Mouse (Mus musculus): ENCODE results near the gene Gm11569. TPM values are rescaled to one million over a fixed set of nuclear protein-coding genes. Genes with fewer than 3 reads are reported as not detected.
"Not testable (repeated sequence)": the region's sequence is repeated elsewhere in the genome, so short reads cannot be mapped to it uniquely, and the experiment has no call there.

Gm11569 gene
- polyA plus RNA-seq, 1 experiment = not detected

DNA sequence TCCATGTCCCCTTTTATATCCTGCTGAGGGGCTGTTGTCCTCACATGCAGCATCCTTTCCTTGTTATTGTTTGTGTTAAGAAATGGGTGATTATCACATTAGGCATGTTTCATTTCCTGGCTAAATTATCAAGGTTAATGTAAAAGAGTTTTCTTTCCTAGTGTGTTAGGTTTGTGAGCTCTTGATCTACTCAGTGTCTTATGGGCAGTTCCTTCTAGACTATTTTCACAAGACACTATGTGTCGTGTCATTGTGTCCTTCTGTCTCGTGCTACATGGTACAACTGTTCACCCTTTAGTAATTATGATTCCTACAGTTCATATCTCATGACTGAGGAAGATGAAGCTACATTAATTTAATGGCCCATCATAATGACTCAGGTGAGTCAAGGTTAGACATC, 5.4 kb downstream of the Gm11569 start, which contains the start of gene Gm11596:
Gene Gm11596 (minus strand): TSS at position 101 of the 400 bp plus-strand sequence.
- Histone ChIP-seq H3K9me3 (replicated peaks; ENCODE audit: control insufficient read depth, insufficient read depth, low read length, poor library complexity, severe bottlenecking) (no peaks in the 10 kb centered on the region), H3K27me3 (ENCODE audit: control insufficient read depth, insufficient read depth, low read length, poor library complexity, severe bottlenecking) (no peaks in the 10 kb centered on the region; the same call in 1 of the 2 replicates), H3K9ac (ENCODE audit: low read depth, poor library complexity, severe bottlenecking) (no peak within 1 kb of the TSS), H3K36me3 (ENCODE audit: control insufficient read depth, insufficient read depth, low read length, poor library complexity, severe bottlenecking) (no peaks in the 10 kb centered on the region), H3K27ac (ENCODE audit: insufficient read depth, low read length) (no peak within 1 kb of the TSS), H3K4me1 (ENCODE audit: control insufficient read depth, insufficient read depth, low read length) (no peaks in the 10 kb centered on the region), H3K4me3 (ENCODE audit: low read depth, low read length) (no peak within 1 kb of the TSS)
- TF ChIP-seq CTCF (IDR thresholded peaks at IDR 0.05; ENCODE audit: low read depth, low read length) (no peak), EP300 (IDR thresholded peaks at IDR 0.05; ENCODE audit: insufficient read depth, low read depth, low read length) (no peak)

DNA sequence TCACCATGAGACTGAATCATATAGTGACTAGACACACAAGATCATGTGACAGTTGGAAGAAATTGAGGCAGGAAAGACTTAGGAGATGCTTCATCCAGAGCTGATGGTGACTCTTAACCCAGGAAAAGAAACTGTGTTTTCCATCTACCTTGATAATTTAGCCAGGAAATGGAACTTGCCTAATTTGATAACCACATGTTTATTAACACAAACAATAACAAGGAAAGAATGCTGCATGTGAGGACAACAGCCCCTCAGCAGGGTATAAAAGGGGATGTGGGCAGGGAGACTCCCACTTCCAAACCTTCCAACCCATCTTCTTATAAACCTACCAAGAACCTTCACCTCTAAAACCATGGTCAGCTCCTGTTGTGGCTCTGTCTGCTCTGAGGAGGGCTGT, 13.8 kb downstream of the Gm11569 start, which contains the start of gene Krtap4-9:
Gene Krtap4-9 (plus strand): TSS at position 301 of the 400 bp plus-strand sequence.
- not testable (repeated sequence) for H3K27me3 ChIP-seq (ENCODE audit: control insufficient read depth, insufficient read depth, low read length, poor library complexity, severe bottlenecking); H3K4me1 ChIP-seq (ENCODE audit: control insufficient read depth, insufficient read depth, low read length); H3K27ac ChIP-seq (ENCODE audit: insufficient read depth, low read length); H3K4me3 ChIP-seq (ENCODE audit: low read depth, low read length); H3K9ac ChIP-seq (ENCODE audit: low read depth, poor library complexity, severe bottlenecking); H3K9me3 ChIP-seq (replicated peaks; ENCODE audit: control insufficient read depth, insufficient read depth, low read length, poor library complexity, severe bottlenecking); H3K36me3 ChIP-seq (ENCODE audit: control insufficient read depth, insufficient read depth, low read length, poor library complexity, severe bottlenecking)

- H3K9ac ChIP-seq (ENCODE audit: low read depth, poor library complexity, severe bottlenecking) = no peak within 1 kb of the TSS
- no peaks in the 10 kb centered on the region for H3K9me3 ChIP-seq (replicated peaks; ENCODE audit: control insufficient read depth, insufficient read depth, low read length, poor library complexity, severe bottlenecking)
- no peaks in the 10 kb centered on the region for H3K4me1 ChIP-seq (ENCODE audit: control insufficient read depth, insufficient read depth, low read length)
- no peak within 1 kb of the TSS for H3K27ac ChIP-seq (ENCODE audit: insufficient read depth, low read length)
- no peaks in the 10 kb centered on the region for H3K27me3 ChIP-seq (ENCODE audit: control insufficient read depth, insufficient read depth, low read length, poor library complexity, severe bottlenecking)
- TF ChIP-seq POLR2A (IDR thresholded peaks at IDR 0.05; ENCODE audit: insufficient read depth, low read length) (no peak), CTCF (IDR thresholded peaks at IDR 0.05; ENCODE audit: low read depth, low read length) (no peak), EP300 (IDR thresholded peaks at IDR 0.05; ENCODE audit: insufficient read depth, low read depth, low read length) (no peak)
- no peaks in the 10 kb centered on the region for H3K36me3 ChIP-seq (ENCODE audit: control insufficient read depth, insufficient read depth, low read length, poor library complexity, severe bottlenecking)
- no peak within 1 kb of the TSS for H3K4me3 ChIP-seq (ENCODE audit: low read depth, low read length)
Measured at GRCm38 (mm10) chr11:99780604-99781003, 18.1 kb downstream of the Gm11569 start, which contains the start of gene Krtap4-8. Gene Krtap4-8 (minus strand): TSS chr11:99780704.

DNA sequence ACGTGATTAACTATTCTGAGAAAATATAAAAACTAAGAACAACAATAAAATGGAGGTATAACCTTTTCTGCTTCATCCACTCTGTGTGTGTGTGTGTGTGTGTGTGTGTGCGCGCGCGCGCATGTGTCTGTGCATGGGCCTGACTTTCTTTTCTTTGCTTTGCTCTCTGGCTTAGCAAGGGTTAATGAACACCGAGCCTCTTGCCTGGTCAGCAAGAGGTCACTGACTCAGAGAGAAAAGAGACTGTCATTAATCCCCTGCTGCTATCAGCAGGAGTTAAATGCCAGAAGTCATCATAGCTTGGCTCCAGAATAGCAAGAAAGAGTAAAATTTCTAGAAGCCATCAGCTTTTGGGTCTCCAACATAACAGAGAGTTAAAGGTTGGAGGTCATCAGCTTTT, 20.3 kb downstream of the Gm11569 start:
- Histone ChIP-seq H3K4me1 (ENCODE audit: control insufficient read depth, insufficient read depth, low read length) (no peaks in the 10 kb centered on the region), H3K27me3 (ENCODE audit: control insufficient read depth, insufficient read depth, low read length, poor library complexity, severe bottlenecking) (no peaks in the 10 kb centered on the region)
- TF ChIP-seq EP300 (IDR thresholded peaks at IDR 0.05; ENCODE audit: insufficient read depth, low read depth, low read length) (no peak), POLR2A (IDR thresholded peaks at IDR 0.05; ENCODE audit: insufficient read depth, low read length) (no peak), CTCF (IDR thresholded peaks at IDR 0.05; ENCODE audit: low read depth, low read length) (no peak)

GRCm38 (mm10) chr11:99772813-99773212, 25.9 kb downstream of the Gm11569 start, which contains the start of gene Gm11595:
Gene Gm11595 (minus strand): TSS chr11:99772913.
- not testable (repeated sequence) for H3K4me1 ChIP-seq (ENCODE audit: control insufficient read depth, insufficient read depth, low read length); H3K9me3 ChIP-seq (replicated peaks; ENCODE audit: control insufficient read depth, insufficient read depth, low read length, poor library complexity, severe bottlenecking); H3K27me3 ChIP-seq (ENCODE audit: control insufficient read depth, insufficient read depth, low read length, poor library complexity, severe bottlenecking); H3K4me3 ChIP-seq (ENCODE audit: low read depth, low read length); H3K27ac ChIP-seq (ENCODE audit: insufficient read depth, low read length); H3K36me3 ChIP-seq (ENCODE audit: control insufficient read depth, insufficient read depth, low read length, poor library complexity, severe bottlenecking); H3K9ac ChIP-seq (ENCODE audit: low read depth, poor library complexity, severe bottlenecking)

More for the DNA sequence above, 20.3 kb downstream of the Gm11569 start:
- no peak overlapping the region for H3K9ac ChIP-seq (ENCODE audit: low read depth, poor library complexity, severe bottlenecking)
- no peak overlapping the region for H3K27ac ChIP-seq (ENCODE audit: insufficient read depth, low read length)
- no peaks in the 10 kb centered on the region for H3K36me3 ChIP-seq (ENCODE audit: control insufficient read depth, insufficient read depth, low read length, poor library complexity, severe bottlenecking)
- H3K4me3 ChIP-seq (ENCODE audit: low read depth, low read length) = no peak overlapping the region
- no peaks in the 10 kb centered on the region for H3K9me3 ChIP-seq (replicated peaks; ENCODE audit: control insufficient read depth, insufficient read depth, low read length, poor library complexity, severe bottlenecking)

DNA sequence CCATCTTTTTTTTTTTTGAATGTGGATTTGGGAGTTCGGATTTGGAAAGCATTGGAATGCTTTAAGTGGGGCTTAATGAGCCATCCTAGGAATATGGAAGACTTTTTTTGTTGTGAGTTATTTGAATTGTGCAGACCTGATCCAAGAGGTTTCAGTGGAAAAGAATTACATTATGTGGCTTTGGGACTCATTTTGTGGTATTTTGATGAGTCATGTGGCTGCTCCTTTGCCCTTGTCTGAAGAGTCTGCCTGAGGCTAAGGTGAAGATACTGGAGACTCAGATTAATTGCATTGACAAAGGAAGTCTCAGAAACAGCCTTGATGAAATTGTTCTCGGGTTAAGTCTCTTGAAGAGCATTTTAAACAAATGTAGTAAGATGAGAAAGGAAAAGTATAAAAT, 30.3 kb downstream of the Gm11569 start:
- H3K9ac ChIP-seq (ENCODE audit: low read depth, poor library complexity, severe bottlenecking) = no peak overlapping the region
- H3K27ac ChIP-seq (ENCODE audit: insufficient read depth, low read length) = no peak overlapping the region
- H3K36me3 ChIP-seq (ENCODE audit: control insufficient read depth, insufficient read depth, low read length, poor library complexity, severe bottlenecking) = no peaks in the 10 kb centered on the region
- H3K27me3 ChIP-seq (ENCODE audit: control insufficient read depth, insufficient read depth, low read length, poor library complexity, severe bottlenecking) = no peaks in the 10 kb centered on the region
- H3K4me1 ChIP-seq (ENCODE audit: control insufficient read depth, insufficient read depth, low read length) = no peaks in the 10 kb centered on the region
- no peak overlapping the region for H3K4me3 ChIP-seq (ENCODE audit: low read depth, low read length)
- no peaks in the 10 kb centered on the region for H3K9me3 ChIP-seq (replicated peaks; ENCODE audit: control insufficient read depth, insufficient read depth, low read length, poor library complexity, severe bottlenecking)
- TF ChIP-seq POLR2A (IDR thresholded peaks at IDR 0.05; ENCODE audit: insufficient read depth, low read length) (no peak), EP300 (IDR thresholded peaks at IDR 0.05; ENCODE audit: insufficient read depth, low read depth, low read length) (no peak), CTCF (IDR thresholded peaks at IDR 0.05; ENCODE audit: low read depth, low read length) (no peak)

Measured in ES-Bruce4 (cell line).